Mouse (Mus musculus) small intestine, adult 2 months (tissue): ENCODE data around the gene Mfsd6. TPM values are rescaled to one million over a fixed set of nuclear protein-coding genes. Genes with fewer than 3 reads are reported as not detected.

Source experiments
- H3K27ac ChIP-seq: fragments of 200-500 bp; 2 replicates; pipeline ENCODE4 v1.5.1; 2012; ENCODE audit warnings: low read depth, low read length, control low read depth, inconsistent platforms; ENCODE audit not compliant: insufficient read depth
- H3K27me3 ChIP-seq: fragments of 200-500 bp; 2 replicates; pipeline ENCODE4 v1.6.1; 2012; ENCODE audit warnings: mild to moderate bottlenecking, moderate library complexity, low read length, inconsistent platforms; ENCODE audit not compliant: control insufficient read depth, insufficient read depth
- H3K36me3 ChIP-seq: fragments of 200-500 bp; 2 replicates; pipeline ENCODE4 v1.6.1; 2012; ENCODE audit warnings: mild to moderate bottlenecking, low read length, control low read depth, inconsistent platforms; ENCODE audit not compliant: control insufficient read depth, insufficient read depth
- H3K4me1 ChIP-seq: fragments of 200-500 bp; 2 replicates; pipeline ENCODE4 v1.6.1; 2012; ENCODE audit warnings: low read length, inconsistent platforms, mixed read lengths; ENCODE audit not compliant: control insufficient read depth, insufficient read depth, insufficient read length
- H3K4me3 ChIP-seq: fragments of 200-500 bp; 2 replicates; pipeline ENCODE4 v1.5.1; 2012; ENCODE audit warnings: low read depth, mild to moderate bottlenecking, control low read depth, inconsistent platforms, low read length, moderate library complexity
- CTCF ChIP-seq: fragments of 200-500 bp; IDR thresholded peaks from 2 replicates; pipeline ENCODE4 v1.5.1; 2012; ENCODE audit warnings: low read depth, mild to moderate bottlenecking, control low read depth, inconsistent platforms, low read length, moderate library complexity, mixed read lengths; ENCODE audit not compliant: insufficient replicate concordance, insufficient read length; ENCODE audit errors: extremely low read depth
- POLR2A ChIP-seq: fragments of 200-500 bp; IDR thresholded peaks from 2 replicates; pipeline ENCODE4 v1.6.1; 2012; ENCODE audit warnings: low read depth, mild to moderate bottlenecking, control low read depth, inconsistent platforms, low read length, moderate library complexity
- WGBS: fragments of 180-500 bp; shearing (Covaris S2); methylation state at CpG from one replicate; pipeline ENCODE4 v1.1.7; 2018; 5-methylcytosine and 5-hydroxymethylcytosine counted together
- polyA plus RNA-seq: library from polyadenylated mRNA; depleted of rRNA; stranded (reverse); fragments of >200 nt; gene quantifications from 2 replicates; pipeline ENCODE4 v1.2.3, GENCODE M21; 2012; rRNA removed

Gene Mfsd6
- polyA plus RNA-seq = 8.2 and 18.6 TPM in 2 replicates

GRCm38 (mm10) chr1:52727056-52727900 lies at the start of gene Mfsd6:
Mfsd6 (minus strand) TSS chr1:52727462.
- Histone ChIP-seq H3K27me3 (no peaks in the 10 kb centered on the region), H3K36me3 (no peaks in the 10 kb centered on the region), H3K4me3 (peak within 1 kb of the TSS; percentile 81), H3K4me1 (peaks cover 3% of the 10 kb centered on the region; the same call in 1 of the 2 replicates), H3K27ac (peak within 1 kb of the TSS; percentile 60)
- 2% methylated on average over 61 of the region's 63 CpGs for WGBS
- TF ChIP-seq CTCF (no peak; the same call in 1 of the 2 replicates), POLR2A (peak; percentile 24; the same call in 1 of the 2 replicates)

- no peak overlapping the region for H3K27ac ChIP-seq
- no peak for TF ChIP-seq POLR2A
- no peak for TF ChIP-seq CTCF
- no peaks in the 10 kb centered on the region for H3K36me3 ChIP-seq
- H3K4me3 ChIP-seq = no peak overlapping the region
- 39% methylated on average over 7 of the region's 7 CpGs for WGBS
- no peaks in the 10 kb centered on the region for H3K27me3 ChIP-seq
- H3K4me1 ChIP-seq = no peaks in the 10 kb centered on the region; the same call in 1 of the 2 replicates
Observed at GRCm38 (mm10) chr1:52765176-52766111, 38.2 kb upstream of the Mfsd6 start.

- Histone ChIP-seq H3K4me1 (no peaks in the 10 kb centered on the region; the same call in 1 of the 2 replicates), H3K4me3 (peak overlapping the region; percentile 20; the same call in 1 of the 2 replicates), H3K27ac (no peak overlapping the region), H3K36me3 (no peaks in the 10 kb centered on the region), H3K27me3 (no peaks in the 10 kb centered on the region)
- 47% methylated on average over 4 of the region's 4 CpGs for WGBS
- no peak for TF ChIP-seq CTCF
- TF ChIP-seq POLR2A = no peak
Observed at GRCm38 (mm10) chr1:52763894-52764809, 36.9 kb upstream of the Mfsd6 start.

- no peaks in the 10 kb centered on the region for H3K36me3 ChIP-seq
- H3K4me1 ChIP-seq = peaks cover 2% of the 10 kb centered on the region; the same call in 1 of the 2 replicates
- H3K27ac ChIP-seq = no peak overlapping the region
- TF ChIP-seq CTCF (no peak), POLR2A (no peak)
- no peak overlapping the region for H3K4me3 ChIP-seq
- no peaks in the 10 kb centered on the region for H3K27me3 ChIP-seq
- 89% methylated on average over 1 of the region's 1 CpGs for WGBS
Observed at GRCm38 (mm10) chr1:52758174-52758573, 30.9 kb upstream of the Mfsd6 start.

GRCm38 (mm10) chr1:52754331-52754730 lies 27.1 kb upstream of the Mfsd6 start:
- no peak for TF ChIP-seq POLR2A
- TF ChIP-seq CTCF = no peak
- Histone ChIP-seq H3K27me3 (no peaks in the 10 kb centered on the region), H3K4me3 (no peak overlapping the region), H3K36me3 (no peaks in the 10 kb centered on the region), H3K27ac (no peak overlapping the region), H3K4me1 (peaks cover 9% of the 10 kb centered on the region; the same call in 1 of the 2 replicates)
- 59% methylated on average over 1 of the region's 1 CpGs for WGBS

- Histone ChIP-seq H3K27ac (no peak overlapping the region), H3K36me3 (no peaks in the 10 kb centered on the region), H3K27me3 (no peaks in the 10 kb centered on the region), H3K4me3 (no peak overlapping the region), H3K4me1 (peaks cover 9% of the 10 kb centered on the region; the same call in 1 of the 2 replicates)
- TF ChIP-seq POLR2A (no peak), CTCF (no peak)
- 87% methylated on average over 2 of the region's 2 CpGs for WGBS
Observed at GRCm38 (mm10) chr1:52753828-52754227, 26.6 kb upstream of the Mfsd6 start.
